Mouse (Mus musculus) hindbrain, embryonic 16.5 days (tissue): ENCODE measurements around the gene Map3k6. TPM values are rescaled to one million over a fixed set of nuclear protein-coding genes. Genes with fewer than 3 reads are reported as not detected.

Source experiments
- ATAC-seq: fragments of 200-750 bp; cut with Nextera tagmentation; 2 replicates; pipeline ENCODE4 v1.8.0; 2017; ENCODE audit warnings: moderate TSS enrichment, moderate library complexity
- H3K27ac ChIP-seq: fragments of 300-500 bp; sonication (generic); 2 replicates; pipeline ENCODE4 v1.5.1; 2014; ENCODE audit warnings: low read depth, mild to moderate bottlenecking, control low read depth, low read length, moderate library complexity
- H3K27me3 ChIP-seq: fragments of 300-500 bp; sonication (generic); replicated peaks from 2 replicates; pipeline ENCODE4 v1.6.1; 2014; ENCODE audit warnings: low read length; ENCODE audit not compliant: control insufficient read depth, insufficient read depth
- H3K36me3 ChIP-seq: fragments of 300-500 bp; sonication (generic); 2 replicates; pipeline ENCODE4 v1.6.1; 2014; ENCODE audit warnings: mild to moderate bottlenecking, low read length, moderate library complexity, mixed read lengths; ENCODE audit not compliant: control insufficient read depth, insufficient read depth
- H3K4me1 ChIP-seq: fragments of 300-500 bp; sonication (generic); 2 replicates; pipeline ENCODE4 v1.6.1; 2014; ENCODE audit warnings: low read depth, low read length; ENCODE audit not compliant: control insufficient read depth, insufficient read depth
- H3K4me2 ChIP-seq: fragments of 300-500 bp; sonication (generic); 2 replicates; pipeline ENCODE4 v1.6.1; 2014; ENCODE audit warnings: mild to moderate bottlenecking, low read length, control low read depth, moderate library complexity
- H3K4me3 ChIP-seq: fragments of 300-500 bp; sonication (generic); 2 replicates; pipeline ENCODE4 v1.5.1; 2014; ENCODE audit warnings: mild to moderate bottlenecking, low read length, control low read depth, moderate library complexity
- H3K9ac ChIP-seq: fragments of 300-500 bp; sonication (generic); 2 replicates; pipeline ENCODE4 v1.6.1; 2014; ENCODE audit warnings: low read depth, mild to moderate bottlenecking, control low read depth, low read length, moderate library complexity
- H3K9me3 ChIP-seq: fragments of 300-500 bp; sonication (generic); 2 replicates; pipeline ENCODE4 v1.6.1; 2014; ENCODE audit warnings: mild to moderate bottlenecking, low read length, moderate library complexity; ENCODE audit not compliant: control insufficient read depth
- WGBS: fragments of 180-500 bp; shearing (Covaris S2); extraction: QIAGEN DNeasy Blood & Tissue Kit; methylation state at CpG from one replicate; pipeline ENCODE4 v1.1.7; 2014; 5-methylcytosine and 5-hydroxymethylcytosine counted together
- polyA plus RNA-seq: library from polyadenylated mRNA; unstranded; fragments of >200 nt; fragmentation: Nextera tagmentation; extraction: Ambion mirVana; gene quantifications from 2 replicates; pipeline ENCODE4 v1.2.1, GENCODE M21; 2015

Gene Map3k6
- polyA plus RNA-seq, 1 experiment from 2014 or later: 4.2 TPM

DNA sequence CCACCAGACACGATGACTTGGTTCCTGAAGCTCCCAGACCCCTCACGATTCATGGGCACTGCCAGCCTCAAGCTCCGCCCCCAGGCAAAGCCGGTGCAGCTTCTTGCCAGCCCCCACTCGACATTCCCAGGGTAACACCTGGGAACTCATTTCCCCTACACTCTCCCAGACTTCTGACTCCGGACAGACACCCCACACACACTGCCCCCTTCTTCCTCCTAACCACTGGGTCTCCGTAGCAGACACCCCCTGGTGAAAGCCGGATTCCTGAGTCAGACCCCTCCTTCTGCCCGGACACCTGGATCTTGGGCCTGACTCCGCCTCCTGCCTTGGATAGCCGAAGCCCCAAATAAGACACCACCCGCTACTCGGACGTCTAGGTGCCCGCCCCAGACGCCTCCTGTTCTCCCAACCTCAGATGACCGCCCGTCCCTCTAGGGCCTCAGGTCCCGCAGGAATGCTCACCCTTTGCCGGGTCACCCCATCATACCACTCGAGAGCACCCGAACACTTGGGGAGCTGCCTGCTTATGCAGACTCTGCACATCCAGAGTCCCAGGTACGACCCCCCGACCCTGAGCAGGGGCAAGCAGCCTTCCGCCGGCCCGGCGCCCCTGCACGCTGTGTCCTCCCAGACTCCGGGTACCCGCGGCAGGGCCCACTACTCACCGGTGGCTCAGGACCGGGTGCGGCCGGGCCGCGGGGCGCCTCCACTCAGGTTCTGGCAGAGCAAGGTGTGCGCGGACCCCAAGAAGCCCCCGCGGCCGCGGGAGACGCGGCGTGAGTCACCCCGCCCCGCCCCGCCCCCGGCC, 28.7 kb upstream of the Map3k6 start, which contains the start of the genes Cd164l2 and Gpr3:
Gene Cd164l2 (plus strand): TSS at position 381 of the 811 bp plus-strand sequence.
Gene Gpr3 (minus strand): TSS at position 786 of the 811 bp plus-strand sequence.
- 1% methylated on average over 49 of the region's 52 CpGs for WGBS
- peak within 1 kb of the TSS; percentile 79 for H3K9ac ChIP-seq
- peak; percentile 70 for ATAC-seq
- peak within 1 kb of the TSS; percentile 99 for H3K4me2 ChIP-seq
- H3K27me3 ChIP-seq: peaks cover 11% of the 10 kb centered on the region; the same call in 1 of the 2 replicates
- no peaks in the 10 kb centered on the region for H3K36me3 ChIP-seq
- H3K4me3 ChIP-seq: peak within 1 kb of the TSS; percentile 80
- peaks cover 9% of the 10 kb centered on the region for H3K4me1 ChIP-seq
- no peaks in the 10 kb centered on the region for H3K9me3 ChIP-seq
- H3K27ac ChIP-seq: no peak within 1 kb of the TSS; the same call in 1 of the 2 replicates

DNA sequence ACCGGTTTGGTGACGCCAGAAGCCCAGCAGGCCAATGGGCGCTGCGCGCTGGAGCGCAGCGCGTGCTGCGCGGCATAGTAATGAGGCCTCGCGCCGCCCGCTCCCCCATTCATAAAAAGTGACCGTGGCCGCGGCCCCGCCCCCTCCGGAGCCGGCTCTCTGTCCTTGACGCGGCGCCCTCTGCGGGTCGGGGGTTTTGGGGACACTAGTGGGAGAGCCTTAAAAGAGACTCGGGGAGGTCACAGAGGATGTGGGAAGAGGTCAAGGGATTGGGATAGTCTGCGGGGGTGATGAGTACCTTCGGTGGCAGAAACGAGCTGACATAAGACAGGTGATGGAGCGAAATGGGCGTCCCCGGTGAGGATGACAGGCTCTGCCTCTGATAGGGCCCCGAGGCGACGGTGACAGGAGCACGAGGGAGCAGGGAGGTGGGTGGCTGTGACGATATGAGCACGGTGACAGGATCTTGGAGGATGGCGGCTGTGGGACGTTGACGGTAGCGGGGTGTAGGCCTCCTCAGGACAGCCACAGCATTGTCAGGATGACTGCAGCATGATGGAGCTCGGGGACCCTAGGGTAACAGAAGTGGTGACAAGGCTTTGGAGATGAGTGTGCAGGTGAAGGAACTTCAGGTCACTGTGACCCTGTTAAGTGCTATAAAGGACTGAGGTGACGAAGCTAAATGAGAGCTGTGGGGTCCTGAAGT, 27.9 kb upstream of the Map3k6 start:
- Histone ChIP-seq H3K9me3 (no peaks in the 10 kb centered on the region), H3K4me2 (peak overlapping the region; percentile 99), H3K27me3 (peaks cover 11% of the 10 kb centered on the region; the same call in 1 of the 2 replicates), H3K4me3 (peak overlapping the region; percentile 80), H3K9ac (peak overlapping the region; percentile 79), H3K36me3 (no peaks in the 10 kb centered on the region), H3K4me1 (peaks cover 9% of the 10 kb centered on the region), H3K27ac (no peak overlapping the region)
- peak; percentile 87 for ATAC-seq
- WGBS: 1% methylated on average over 36 of the region's 44 CpGs

DNA sequence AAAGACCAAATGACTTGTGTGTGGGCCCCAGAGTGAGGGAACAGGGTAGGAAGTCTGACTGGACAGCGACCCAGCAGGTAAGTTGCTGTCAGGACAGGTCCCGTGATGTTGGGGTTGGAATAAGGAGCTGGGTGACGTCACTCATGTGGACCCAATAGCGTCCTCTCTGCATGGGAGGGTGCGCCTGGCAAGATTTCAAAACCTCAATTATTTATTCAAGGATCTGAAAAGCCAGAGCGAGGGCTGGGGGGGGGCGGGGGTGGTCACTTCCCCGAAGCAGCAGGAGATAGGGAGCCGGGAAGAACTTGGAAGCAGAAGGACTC, 27.4 kb upstream of the Map3k6 start:
- Histone ChIP-seq H3K27me3 (peaks cover 11% of the 10 kb centered on the region; the same call in 1 of the 2 replicates), H3K36me3 (no peaks in the 10 kb centered on the region), H3K9me3 (no peaks in the 10 kb centered on the region), H3K9ac (no peak overlapping the region), H3K4me3 (peak overlapping the region; percentile 80), H3K4me2 (peak overlapping the region; percentile 99), H3K4me1 (peaks cover 9% of the 10 kb centered on the region), H3K27ac (no peak overlapping the region)
- WGBS: under 1% methylated on average over 8 of the region's 9 CpGs
- peak; percentile 1; the same call in 1 of the 2 replicates for ATAC-seq

DNA sequence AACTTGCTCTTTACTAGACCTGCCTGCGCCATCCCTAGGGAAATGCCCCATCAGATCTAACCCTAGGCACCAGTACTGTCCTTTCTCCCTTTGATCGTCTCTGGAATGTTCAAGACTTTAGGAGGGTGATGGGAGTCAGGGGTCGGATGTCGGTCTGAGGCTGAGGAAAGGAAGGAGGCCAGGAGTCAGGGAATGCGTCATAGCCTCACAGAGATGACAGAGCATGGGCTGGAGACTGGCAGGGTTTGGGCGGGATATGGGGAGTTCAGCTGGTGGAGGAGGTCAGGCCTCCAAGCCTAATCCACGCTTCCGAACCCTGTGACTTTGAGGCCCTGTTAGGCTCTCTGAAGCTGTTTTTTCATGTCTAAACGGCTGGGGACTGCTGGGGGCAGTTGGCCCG, 27.0 kb upstream of the Map3k6 start:
- WGBS: 14% methylated on average over 10 of the region's 10 CpGs
- no peaks in the 10 kb centered on the region for H3K9me3 ChIP-seq
- H3K4me2 ChIP-seq: peak overlapping the region; percentile 99
- peak overlapping the region; percentile 80; the same call in 1 of the 2 replicates for H3K4me3 ChIP-seq
- H3K36me3 ChIP-seq: no peaks in the 10 kb centered on the region
- ATAC-seq: no peak
- peaks cover 11% of the 10 kb centered on the region; the same call in 1 of the 2 replicates for H3K27me3 ChIP-seq
- no peak overlapping the region for H3K27ac ChIP-seq
- H3K9ac ChIP-seq: no peak overlapping the region; the same call in 1 of the 2 replicates
- H3K4me1 ChIP-seq: peaks cover 9% of the 10 kb centered on the region

DNA sequence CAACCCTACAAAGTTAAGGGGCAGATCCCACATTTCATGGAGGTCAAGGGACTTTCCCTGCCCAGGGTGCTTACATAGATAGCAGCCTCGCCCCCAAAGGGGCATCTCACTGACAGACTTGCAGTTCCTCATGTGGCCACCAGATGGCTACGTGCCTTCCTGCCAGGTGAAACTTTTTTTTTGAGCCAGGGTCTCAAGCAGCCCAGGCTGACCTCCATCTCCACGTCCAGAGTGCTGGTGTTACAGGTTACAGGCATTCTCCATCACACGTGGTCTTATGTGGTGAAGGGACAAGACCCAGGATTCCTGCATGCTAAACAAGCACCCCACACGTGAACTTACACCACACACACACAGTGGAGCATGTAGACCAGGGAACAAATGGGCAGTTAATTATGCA, 23.0 kb upstream of the Map3k6 start:
- Histone ChIP-seq H3K9me3 (no peaks in the 10 kb centered on the region), H3K27ac (no peak overlapping the region), H3K36me3 (no peaks in the 10 kb centered on the region), H3K27me3 (peaks cover 14% of the 10 kb centered on the region), H3K4me1 (peaks cover 11% of the 10 kb centered on the region), H3K4me3 (no peak overlapping the region), H3K4me2 (no peak overlapping the region), H3K9ac (no peak overlapping the region; the same call in 1 of the 2 replicates)
- 0% methylated on average over 5 of the region's 5 CpGs for WGBS
- ATAC-seq: no peak

DNA sequence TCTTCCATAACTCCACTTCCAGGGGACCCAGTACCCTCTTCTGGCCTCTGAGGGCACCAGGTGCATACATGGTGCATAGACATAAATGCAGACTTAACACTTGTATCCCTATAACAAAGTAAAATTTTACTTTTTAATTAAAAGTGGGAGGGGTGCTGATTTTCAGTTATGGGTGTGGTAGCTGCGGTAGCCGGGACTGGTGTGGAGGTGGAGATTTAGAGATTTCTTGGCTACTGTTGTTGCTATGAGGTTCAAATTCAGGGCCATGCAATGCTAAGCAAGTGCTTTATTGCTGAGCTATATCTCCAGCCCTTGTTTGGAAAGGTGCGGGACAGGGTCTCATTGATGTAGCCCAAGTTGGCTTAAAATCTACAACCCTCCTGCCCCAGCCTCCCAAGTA, 21.9 kb upstream of the Map3k6 start:
- Histone ChIP-seq H3K36me3 (no peaks in the 10 kb centered on the region), H3K27me3 (peaks cover 13% of the 10 kb centered on the region)
- WGBS: 95% methylated on average over 3 of the region's 3 CpGs

DNA sequence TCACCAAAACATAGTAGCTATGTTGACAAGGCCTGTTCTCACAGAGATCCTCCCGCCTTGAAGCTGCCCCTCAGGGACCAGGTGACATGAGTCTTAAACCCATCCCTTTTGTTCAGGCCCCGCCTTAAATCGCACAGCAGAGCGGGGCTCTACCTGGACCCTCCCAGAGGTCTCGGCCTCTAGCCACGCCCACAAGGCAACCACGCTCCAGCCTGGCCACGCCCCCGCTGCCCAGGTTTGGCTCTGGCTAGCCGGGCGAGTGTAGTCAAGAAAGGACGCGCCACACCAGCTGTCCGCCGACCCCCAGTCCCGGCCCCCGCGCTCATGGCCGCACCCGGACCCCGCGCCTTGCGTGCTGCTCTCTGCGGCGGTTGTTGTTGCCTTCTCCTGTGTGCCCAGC, 20.0 kb upstream of the Map3k6 start:
- Histone ChIP-seq H3K27ac (no peak overlapping the region), H3K9ac (peak overlapping the region; percentile 59), H3K27me3 (peaks cover 5% of the 10 kb centered on the region), H3K4me2 (peak overlapping the region; percentile 64), H3K9me3 (no peaks in the 10 kb centered on the region), H3K36me3 (no peaks in the 10 kb centered on the region), H3K4me3 (peak overlapping the region; percentile 40), H3K4me1 (peaks cover 3% of the 10 kb centered on the region; the same call in 1 of the 2 replicates)
- ATAC-seq: 0 out of 2 replicates have a peak, but pooled peaks have one; percentile 11
- WGBS: 2% methylated on average over 25 of the region's 25 CpGs

More for the DNA sequence above, 21.9 kb upstream of the Map3k6 start:
- ATAC-seq: no peak
- Histone ChIP-seq H3K4me2 (no peak overlapping the region), H3K4me3 (no peak overlapping the region), H3K27ac (no peak overlapping the region), H3K9me3 (no peaks in the 10 kb centered on the region), H3K4me1 (peaks cover 3% of the 10 kb centered on the region; the same call in 1 of the 2 replicates), H3K9ac (no peak overlapping the region)

DNA sequence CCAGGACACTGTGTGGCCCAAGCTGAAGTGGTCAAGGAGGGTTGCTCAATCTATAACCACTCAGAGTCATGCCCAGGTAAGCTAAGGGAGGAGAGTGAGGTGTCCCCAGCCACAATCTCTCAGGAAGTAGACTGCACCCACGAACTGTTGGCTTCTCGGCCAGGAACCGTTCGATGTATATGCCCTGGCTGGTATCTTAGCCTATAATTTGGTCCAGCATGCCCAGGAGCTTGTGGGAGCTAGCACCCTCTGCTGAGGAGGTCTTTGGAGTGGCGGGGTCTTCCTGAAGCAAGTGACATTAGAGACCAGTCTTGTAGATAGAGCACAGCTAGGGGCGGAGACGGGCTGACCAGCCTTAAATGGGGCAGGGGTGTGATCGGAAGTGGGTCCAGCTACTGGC, 18.9 kb upstream of the Map3k6 start:
- ATAC-seq: no peak
- H3K4me3 ChIP-seq: no peak overlapping the region

DNA sequence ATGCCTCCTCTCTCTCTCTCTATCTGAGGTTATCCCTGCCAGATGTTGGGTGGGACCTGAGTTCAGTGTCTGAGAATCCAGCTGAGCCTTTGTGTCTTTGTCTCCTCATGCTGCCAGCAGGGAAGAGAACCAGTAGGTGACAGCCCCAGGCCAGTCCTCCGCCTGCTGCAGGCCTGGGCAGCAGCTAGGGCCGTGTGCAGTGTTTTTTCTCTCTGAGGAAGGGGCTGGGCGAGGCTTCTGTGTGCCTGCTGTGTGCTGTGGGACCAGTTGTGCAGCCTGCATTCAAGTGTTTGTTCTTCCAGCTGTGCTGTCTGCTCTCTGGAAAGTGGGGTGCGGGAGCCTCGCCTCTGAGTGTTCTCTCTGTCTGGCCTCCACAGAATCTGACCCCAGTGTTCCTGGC, 16.7 kb upstream of the Map3k6 start:
- 50% methylated on average over 5 of the region's 5 CpGs for WGBS
- H3K9ac ChIP-seq: peak overlapping the region; percentile 28; the same call in 1 of the 2 replicates

More for the DNA sequence above, 18.9 kb upstream of the Map3k6 start:
- Histone ChIP-seq H3K9ac (no peak overlapping the region), H3K9me3 (no peaks in the 10 kb centered on the region), H3K4me2 (no peak overlapping the region), H3K27me3 (peaks cover 5% of the 10 kb centered on the region), H3K27ac (no peak overlapping the region), H3K36me3 (no peaks in the 10 kb centered on the region), H3K4me1 (peaks cover 3% of the 10 kb centered on the region; the same call in 1 of the 2 replicates)
- WGBS: 84% methylated on average over 8 of the region's 8 CpGs

More for the DNA sequence above, 16.7 kb upstream of the Map3k6 start:
- no peak overlapping the region for H3K4me2 ChIP-seq
- peaks cover 5% of the 10 kb centered on the region for H3K27me3 ChIP-seq
- no peak overlapping the region for H3K27ac ChIP-seq
- no peaks in the 10 kb centered on the region for H3K36me3 ChIP-seq
- no peak for ATAC-seq
- no peaks in the 10 kb centered on the region for H3K9me3 ChIP-seq
- no peak overlapping the region for H3K4me3 ChIP-seq
- H3K4me1 ChIP-seq: peaks cover 3% of the 10 kb centered on the region; the same call in 1 of the 2 replicates
